Mouse (Mus musculus) CH12.LX (cell line): ENCODE results near the gene Cacna2d1. TPM values are rescaled to one million over a fixed set of nuclear protein-coding genes. Genes with fewer than 3 reads are reported as not detected.

Source experiments
- DNase-seq: peaks from one replicate; pipeline ENCODE4 v3.0.0-alpha.2; 2013; ENCODE audit errors: extremely low read depth
- H3K27ac ChIP-seq: 2 replicates; pipeline ENCODE4 v1.5.1; 2012; ENCODE audit warnings: low read depth, mild to moderate bottlenecking, control low read depth, moderate library complexity; ENCODE audit not compliant: insufficient read depth
- H3K27me3 ChIP-seq: replicated peaks from 2 replicates; pipeline ENCODE3; 2012; ENCODE audit warnings: inconsistent platforms
- H3K36me3 ChIP-seq, 2 experiments: replicated peaks in 1 of 2; 2 replicates each; pipeline versions ENCODE3 to v1.6.1; 2012; ENCODE audit warnings: inconsistent platforms in 1 of 2, low read length in 1 of 2, mild to moderate bottlenecking in 1 of 2, mixed read lengths in 1 of 2, moderate library complexity in 1 of 2; ENCODE audit not compliant: control insufficient read depth in 1 of 2, insufficient read depth in 1 of 2
- H3K4me1 ChIP-seq, 2 experiments: 2 replicates each; pipeline ENCODE4 v1.6.1; 2012; ENCODE audit warnings: inconsistent platforms in 1 of 2, moderate library complexity in 1 of 2; ENCODE audit not compliant: insufficient read depth in 2 of 2, control insufficient read depth in 1 of 2
- H3K4me2 ChIP-seq: 2 replicates; pipeline ENCODE4 v1.6.1; 2012; ENCODE audit warnings: low read depth, mild to moderate bottlenecking, control low read depth; ENCODE audit not compliant: poor library complexity, insufficient read depth, severe bottlenecking
- H3K4me3 ChIP-seq, 3 experiments: fragments of 150-350 bp in 1 of 3; sonication (generic) in 1 of 3; replicated peaks in 1 of 3; 2 replicates each; pipeline versions ENCODE3 to v1.5.1; 2011 to 2012; ENCODE audit warnings: low read depth in 2 of 3, low read length in 2 of 3, mild to moderate bottlenecking in 2 of 3, moderate library complexity in 2 of 3, control low read depth in 1 of 3, improper control_type of control experiment in 1 of 3, inconsistent platforms in 1 of 3, mixed read lengths in 1 of 3; ENCODE audit not compliant: poor library complexity in 1 of 3
- H3K79me2 ChIP-seq: replicated peaks from 2 replicates; pipeline ENCODE4 v1.6.1; 2012; ENCODE audit warnings: mild to moderate bottlenecking, moderate library complexity; ENCODE audit not compliant: control insufficient read depth, poor library complexity, insufficient read depth, severe bottlenecking; ENCODE audit errors: extremely low read depth
- H3K9ac ChIP-seq: 2 replicates; pipeline ENCODE4 v1.6.1; 2012; ENCODE audit warnings: low read depth, mild to moderate bottlenecking, control low read depth, moderate library complexity; ENCODE audit not compliant: insufficient read depth
- H3K9me3 ChIP-seq: replicated peaks from 2 replicates; pipeline ENCODE3; 2012; ENCODE audit warnings: low read length, inconsistent platforms, mixed read lengths
- BHLHE40 ChIP-seq: IDR thresholded peaks from 2 replicates; pipeline ENCODE4 v1.6.1; 2011; ENCODE audit warnings: mild to moderate bottlenecking, low read depth, low read length, improper control_type of control experiment
- CHD1 ChIP-seq: IDR thresholded peaks from 2 replicates; pipeline ENCODE4 v1.6.1; 2012; ENCODE audit warnings: low read depth, low read length, improper control_type of control experiment, inconsistent platforms
- CHD2 ChIP-seq: IDR thresholded peaks from 2 replicates; pipeline ENCODE4 v1.6.1; 2011; ENCODE audit warnings: low read length, improper control_type of control experiment
- CTCF ChIP-seq, 2 experiments: IDR thresholded peaks in 1 of 2; conservative IDR thresholded peaks in 1 of 2; 2 replicates each; pipeline ENCODE4 v1.5.1; 2011 to 2012; ENCODE audit warnings: low read depth in 2 of 2, low read length in 2 of 2, improper control_type of control experiment in 1 of 2, inconsistent platforms in 1 of 2, mild to moderate bottlenecking in 1 of 2, moderate library complexity in 1 of 2
- E2F4 ChIP-seq: IDR thresholded peaks from 2 replicates; pipeline ENCODE4 v1.6.1; 2011; ENCODE audit warnings: low read depth, low read length, improper control_type of control experiment; ENCODE audit not compliant: insufficient replicate concordance
- GABPA ChIP-seq: IDR thresholded peaks from 2 replicates; pipeline ENCODE4 v1.6.1; 2012; ENCODE audit warnings: low read depth, low read length, improper control_type of control experiment, inconsistent platforms; ENCODE audit not compliant: insufficient replicate concordance
- JUND ChIP-seq: conservative IDR thresholded peaks from 2 replicates; pipeline ENCODE4 v1.6.1; 2011; ENCODE audit warnings: low read depth, low read length, improper control_type of control experiment
- MAX ChIP-seq: IDR thresholded peaks from 2 replicates; pipeline ENCODE4 v1.6.1; 2011; ENCODE audit warnings: low read length, improper control_type of control experiment
- MAZ ChIP-seq: IDR thresholded peaks from 2 replicates; pipeline ENCODE4 v1.6.1; 2012; ENCODE audit warnings: low read depth, mild to moderate bottlenecking, inconsistent platforms, low read length, improper control_type of control experiment, moderate library complexity
- MEF2A ChIP-seq: IDR thresholded peaks from 2 replicates; pipeline ENCODE4 v1.6.1; 2014; ENCODE audit warnings: low read depth, mild to moderate bottlenecking, inconsistent platforms, low read length, improper control_type of control experiment, borderline replicate concordance
- MXI1 ChIP-seq: IDR thresholded peaks from 2 replicates; pipeline ENCODE4 v1.6.1; 2011; ENCODE audit warnings: mild to moderate bottlenecking, low read depth, low read length, improper control_type of control experiment
- PAX5 ChIP-seq: IDR thresholded peaks from 2 replicates; pipeline ENCODE4 v1.6.1; 2012; ENCODE audit warnings: low read length, inconsistent platforms, mixed read lengths
- SIN3A ChIP-seq: IDR thresholded peaks from 2 replicates; pipeline ENCODE4 v1.6.1; 2012; ENCODE audit warnings: low read length, improper control_type of control experiment, inconsistent platforms
- SMC3 ChIP-seq: IDR thresholded peaks from 2 replicates; pipeline ENCODE4 v1.6.1; 2011; ENCODE audit warnings: low read depth, low read length, improper control_type of control experiment
- USF1 ChIP-seq: IDR thresholded peaks from 2 replicates; pipeline ENCODE4 v1.6.1; 2014; ENCODE audit warnings: low read depth, mild to moderate bottlenecking, inconsistent platforms, low read length, improper control_type of control experiment
- ZNF384 ChIP-seq: IDR thresholded peaks from 2 replicates; pipeline ENCODE4 v1.6.1; 2012; ENCODE audit warnings: low read depth, low read length, improper control_type of control experiment, inconsistent platforms
- dilution Hi-C: fragments of 300-500 bp; cut with MboI; formaldehyde crosslinking; loops from 2 replicates; pipeline ENCODE4 v1.14.3; 2020; ENCODE audit warnings: low sequenced_read_pairs; ENCODE audit not compliant: extremely low pct_unique_long_range_greater_than_20kb, extremely low pct_ligation_motif_present
- in situ Hi-C: fragments of 300-500 bp; cut with MboI; formaldehyde crosslinking; loops from 3 replicates; pipeline ENCODE4 v1.14.3; 2019; ENCODE audit warnings: low sequenced_read_pairs, low pct_ligation_motif_present, low pct_unique_long_range_greater_than_20kb, mixed read lengths
- polyA plus RNA-seq: library from polyadenylated mRNA; unstranded; fragments of >175 nt; gene quantifications from 2 replicates; pipeline ENCODE4 v1.2.1, GENCODE M21; 2012; ENCODE audit warnings: low read depth; ENCODE audit not compliant: insufficient read length
- total RNA-seq, 2 experiments: library from RNA; depleted of rRNA; stranded (reverse); fragments of 300-350 nt in 1 of 2; fragments of >200 nt in 1 of 2; gene quantifications; 2 replicates each; pipeline ENCODE4 v1.2.3; 2012 to 2014

Gene Cacna2d1
- total and polyA plus RNA-seq, 3 experiments, result 0.13 to 1.3 (median 0.28) TPM

DNA sequence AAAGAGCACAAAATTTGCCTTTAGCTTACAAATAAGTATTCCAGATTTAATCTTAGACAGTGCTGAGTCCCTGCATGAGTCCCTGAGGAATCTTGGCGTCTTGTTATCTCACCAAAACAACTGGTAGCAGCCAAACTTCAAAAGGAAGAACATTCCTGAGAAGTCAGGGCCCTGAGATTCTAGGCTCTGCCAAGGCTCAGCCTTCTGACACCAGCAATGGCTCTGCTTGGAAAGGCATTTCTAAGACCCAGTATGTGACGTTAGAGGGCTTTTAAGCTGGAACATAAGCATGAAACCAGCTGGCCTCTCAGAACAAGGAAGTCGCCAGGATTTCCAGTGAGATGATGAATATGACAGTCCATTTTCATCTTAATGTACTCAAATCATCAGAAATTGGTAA lies 253.4 kb downstream of the Cacna2d1 start:
- no peak for DNase-seq
- dilution Hi-C loops, result no loop called here

DNA sequence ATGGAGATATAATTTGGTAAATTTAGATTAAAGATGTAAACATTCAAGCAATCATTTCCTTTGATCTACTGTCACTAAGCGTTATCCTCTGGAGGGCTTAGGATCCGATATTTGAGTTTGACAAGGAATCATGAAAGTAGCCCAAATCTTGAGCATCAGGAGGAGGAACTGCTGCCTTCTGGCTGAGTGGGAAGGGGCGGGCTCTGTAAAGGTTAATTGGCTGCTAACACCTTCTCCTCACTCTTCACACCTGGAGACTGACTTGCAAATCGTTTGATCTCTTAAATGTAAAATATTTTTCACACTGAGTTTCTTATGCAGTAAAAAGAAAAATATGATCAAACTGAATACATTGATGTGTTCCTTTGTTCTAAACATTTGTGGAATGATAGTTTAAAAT lies 255.4 kb downstream of the Cacna2d1 start:
- DNase-seq, result no peak
- Histone ChIP-seq H3K79me2 (no peaks in the 10 kb centered on the region), H3K9me3 (peaks cover 14% of the 10 kb centered on the region), H3K9ac (no peak overlapping the region), H3K4me2 (no peak overlapping the region), H3K27me3 (no peaks in the 10 kb centered on the region), H3K4me1 (no peaks in the 10 kb centered on the region), H3K36me3 (no peaks in the 10 kb centered on the region), H3K27ac (no peak overlapping the region), H3K4me3 (no peak overlapping the region)
- dilution Hi-C loops, result no loop called here
- TF ChIP-seq MXI1 (no peak), PAX5 (no peak), ZNF384 (no peak), CHD2 (no peak)
- in situ Hi-C loops, result no loop called here

More for the DNA sequence above, 253.4 kb downstream of the Cacna2d1 start:
- Histone ChIP-seq H3K9me3 (peaks cover 14% of the 10 kb centered on the region), H3K79me2 (no peaks in the 10 kb centered on the region), H3K4me1 (no peaks in the 10 kb centered on the region), H3K27ac (no peak overlapping the region), H3K4me3 (no peak overlapping the region), H3K27me3 (no peaks in the 10 kb centered on the region), H3K4me2 (no peak overlapping the region), H3K9ac (no peak overlapping the region), H3K36me3 (no peaks in the 10 kb centered on the region)
- in situ Hi-C loops, result no loop called here
- TF ChIP-seq MAZ (no peak), JUND (no peak), MEF2A (no peak), MAX (no peak), E2F4 (no peak), USF1 (no peak), PAX5 (no peak), CTCF (conservative IDR thresholded peaks at IDR 0.05 in 1 of 2, IDR thresholded peaks at IDR 0.05 in 1 of 2; ENCODE audit: low read depth in 2 of 2, low read length in 2 of 2) (no peak), CHD1 (no peak), BHLHE40 (no peak), SMC3 (no peak), CHD2 (no peak), SIN3A (no peak)

DNA sequence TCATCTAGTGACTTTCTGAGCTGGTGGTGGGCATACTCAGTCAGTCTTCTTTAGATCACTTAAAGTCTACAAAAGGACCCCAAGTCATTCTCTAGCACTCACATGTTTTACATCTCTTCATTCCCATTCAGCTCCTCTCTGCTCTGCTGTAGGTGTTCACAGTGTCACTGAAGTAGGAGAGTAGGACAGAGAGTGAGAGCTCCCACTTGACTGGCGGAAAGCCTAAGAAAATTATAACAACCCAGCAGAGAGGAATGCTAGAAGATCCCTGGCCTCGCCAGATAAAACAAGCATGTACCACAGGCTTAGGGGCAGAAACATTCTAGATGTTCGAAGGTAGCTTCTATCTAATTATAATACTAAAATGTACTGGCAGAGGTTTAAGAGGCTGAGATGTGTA lies 256.7 kb downstream of the Cacna2d1 start:
- no peaks in the 10 kb centered on the region for H3K36me3 ChIP-seq
- no peak for TF ChIP-seq GABPA
- TF ChIP-seq, all 38 proteins: peak for 0
- H3K4me1 ChIP-seq, result no peaks in the 10 kb centered on the region
- in situ Hi-C loops, result no loop called here
- no peak for DNase-seq
- no peaks in the 10 kb centered on the region for H3K27me3 ChIP-seq
- no peak overlapping the region for H3K4me3 ChIP-seq
- no peak overlapping the region for H3K9ac ChIP-seq
- no peak overlapping the region for H3K4me2 ChIP-seq
- no peaks in the 10 kb centered on the region for H3K79me2 ChIP-seq
- no peak overlapping the region for H3K27ac ChIP-seq
- H3K9me3 ChIP-seq, result peaks cover 14% of the 10 kb centered on the region
- dilution Hi-C loops, result no loop called here
